Mouse (Mus musculus) lung, postnatal 36 days (tissue): Measurements from ENCODE around the gene Fyco1.

ENCODE experiments used
- DNase-seq: peaks from one replicate; pipeline ENCODE4 v3.0.0; 2022; ENCODE audit warnings: mixed read lengths

Fyco1 gene

GRCm38 (mm10) chr9:123851713-123852448 is at the start of gene Fyco1:
TSS of gene Fyco1 (minus strand) at chr9:123851899.
- peak; percentile 99 for DNase-seq

DNA sequence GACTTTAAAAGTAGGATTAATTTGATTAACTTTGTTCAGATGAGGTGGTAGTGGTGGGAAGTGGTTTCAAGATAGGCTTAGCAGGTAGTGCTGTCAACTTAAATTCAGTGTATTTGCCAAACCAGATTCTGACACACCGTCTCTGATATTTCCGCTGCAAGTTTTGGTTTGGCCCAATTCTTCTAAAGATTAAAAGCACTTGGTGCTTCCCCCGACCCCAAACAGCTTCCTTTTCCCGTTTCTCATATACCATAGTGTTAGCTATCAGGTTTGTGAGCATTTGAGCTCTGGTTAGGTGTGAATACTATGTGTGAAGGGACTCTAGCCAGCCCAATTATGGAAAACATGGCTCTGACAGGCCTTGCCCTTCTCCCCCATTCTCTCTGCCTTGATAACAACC is 20.4 kb upstream of the Fyco1 start:
- DNase-seq = no peak

- DNase-seq = no peak
Measured at GRCm38 (mm10) chr9:123869167-123869784, 17.6 kb upstream of the Fyco1 start.

DNA sequence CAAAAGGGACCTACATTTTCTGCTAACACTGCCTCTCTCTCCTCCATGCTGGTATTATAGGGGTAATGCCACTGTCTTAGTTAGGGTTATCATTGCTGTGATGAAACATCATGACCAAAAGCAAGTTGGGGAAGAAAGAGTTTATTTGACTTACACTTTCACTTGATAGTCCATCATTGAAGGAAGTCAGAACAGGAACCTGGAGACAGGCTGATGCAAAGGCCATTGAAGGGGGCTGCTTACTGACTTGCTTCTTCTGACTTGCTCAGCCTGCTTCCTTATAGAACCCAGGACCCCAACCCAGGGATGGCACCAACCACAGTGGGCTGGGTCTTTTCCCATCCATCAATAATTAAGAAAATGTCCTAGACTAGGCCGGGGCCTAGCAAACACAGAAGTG is 11.9 kb upstream of the Fyco1 start:
- DNase-seq = no peak

- no peak for DNase-seq
Measured at GRCm38 (mm10) chr9:123862895-123863616, 11.4 kb upstream of the Fyco1 start.

DNA sequence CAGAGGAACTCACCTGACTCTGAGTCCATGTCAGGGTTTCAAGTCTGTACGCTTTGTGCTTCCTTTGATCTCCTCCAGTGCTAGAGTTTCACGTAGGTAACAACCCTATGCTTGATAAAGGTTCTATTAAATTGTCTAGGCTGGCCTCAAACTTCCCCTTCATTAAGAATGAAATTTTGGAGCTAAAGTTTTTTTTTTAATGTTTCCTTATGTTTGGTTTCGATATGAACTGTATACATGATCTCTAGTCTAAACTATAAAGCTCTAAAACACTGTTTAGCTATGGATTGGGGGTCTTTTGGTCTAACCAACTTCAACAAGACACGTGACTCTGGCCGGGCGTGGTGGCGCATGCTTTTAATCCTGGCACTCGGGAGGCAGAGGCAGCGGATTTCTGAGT is 10.2 kb upstream of the Fyco1 start, which contains the start of gene Xcr1:
Gene Xcr1 (minus strand): TSS at position 101 of the 400 bp plus-strand sequence.
- no peak for DNase-seq

DNA sequence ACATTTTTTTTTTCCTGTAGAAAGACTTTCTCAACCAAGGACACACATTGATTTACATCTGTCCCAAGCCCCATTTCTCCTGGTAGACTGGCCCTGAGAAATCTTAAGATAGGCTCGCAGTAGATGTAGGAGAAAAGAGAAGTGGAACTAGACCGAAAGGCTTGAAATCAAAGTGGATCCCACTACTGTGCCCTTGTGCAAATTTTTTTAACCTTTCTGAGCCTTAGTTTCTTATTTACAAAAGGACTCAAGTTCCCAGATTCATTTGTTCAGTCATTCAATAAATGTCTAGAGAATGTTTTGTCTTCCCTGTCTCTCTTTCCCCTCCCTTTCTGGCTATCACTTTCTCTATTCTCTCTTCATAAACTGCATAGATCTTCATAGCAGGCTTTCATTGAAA is 5.1 kb upstream of the Fyco1 start:
- DNase-seq = no peak

DNA sequence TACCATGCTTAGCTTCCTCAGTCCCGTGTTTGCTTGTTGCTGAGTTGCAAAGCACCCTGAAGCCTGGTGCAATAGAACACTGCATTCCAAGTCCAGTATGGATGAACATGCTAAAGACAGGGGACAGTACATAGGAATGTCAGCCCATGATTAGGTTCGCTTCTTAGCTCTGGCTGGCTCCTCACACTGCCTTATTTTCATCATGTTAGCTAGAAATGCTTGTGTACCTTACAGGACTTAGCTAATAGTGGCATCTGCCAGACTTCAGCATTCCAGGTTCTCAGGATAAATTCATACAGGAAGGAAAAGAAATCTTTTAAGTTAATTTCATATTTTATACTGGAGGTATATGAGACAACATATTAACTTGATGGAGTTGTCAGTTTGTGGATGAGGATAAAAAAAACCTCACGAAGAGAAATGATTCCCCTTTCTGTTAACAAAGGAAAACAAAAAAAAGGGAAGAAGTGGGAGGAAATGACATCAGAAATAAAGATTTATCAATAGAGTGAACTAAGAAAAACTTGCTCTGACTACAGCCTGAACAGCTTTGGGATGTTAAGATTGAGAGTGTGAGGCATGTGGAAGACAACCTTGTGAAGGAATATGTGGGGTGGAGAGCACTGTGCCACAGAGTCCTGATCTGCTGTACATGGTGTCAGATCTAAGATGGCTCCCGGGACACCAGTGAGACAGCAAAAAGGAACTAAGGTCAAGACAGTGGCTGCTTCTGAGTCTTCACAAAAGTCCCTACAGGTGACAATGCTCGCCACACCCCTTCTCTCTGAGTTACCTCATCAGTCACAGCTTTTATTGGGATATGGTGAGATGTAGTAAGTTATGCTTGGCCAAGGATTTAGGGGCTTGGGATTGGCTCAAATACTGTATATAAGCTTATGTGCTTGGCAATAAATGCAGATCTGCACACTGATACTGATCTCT is 1.0 kb upstream of the Fyco1 start:
- no peak for DNase-seq

GRCm38 (mm10) chr9:123851062-123851712 is 512 bp downstream of the Fyco1 start:
- peak; percentile 85 for DNase-seq

DNA sequence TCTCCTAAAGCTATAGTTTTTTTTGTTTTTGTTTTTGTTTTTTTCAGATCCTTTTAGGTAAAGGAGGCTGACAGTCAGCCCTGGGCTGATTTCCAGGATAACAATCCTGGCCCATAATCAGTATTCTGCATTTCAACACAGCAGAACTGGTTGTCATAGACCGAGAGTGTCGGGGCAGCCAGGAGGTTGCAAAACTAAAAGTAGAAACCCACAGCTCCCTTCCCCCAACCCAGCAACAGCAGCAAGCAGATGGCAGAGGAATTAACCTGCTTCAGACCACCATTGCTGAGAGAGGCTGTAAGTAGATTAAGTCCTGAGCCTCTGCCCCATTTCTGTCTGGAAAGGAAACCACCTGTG is 1.0 kb downstream of the Fyco1 start:
- DNase-seq = peak; percentile 76

DNA sequence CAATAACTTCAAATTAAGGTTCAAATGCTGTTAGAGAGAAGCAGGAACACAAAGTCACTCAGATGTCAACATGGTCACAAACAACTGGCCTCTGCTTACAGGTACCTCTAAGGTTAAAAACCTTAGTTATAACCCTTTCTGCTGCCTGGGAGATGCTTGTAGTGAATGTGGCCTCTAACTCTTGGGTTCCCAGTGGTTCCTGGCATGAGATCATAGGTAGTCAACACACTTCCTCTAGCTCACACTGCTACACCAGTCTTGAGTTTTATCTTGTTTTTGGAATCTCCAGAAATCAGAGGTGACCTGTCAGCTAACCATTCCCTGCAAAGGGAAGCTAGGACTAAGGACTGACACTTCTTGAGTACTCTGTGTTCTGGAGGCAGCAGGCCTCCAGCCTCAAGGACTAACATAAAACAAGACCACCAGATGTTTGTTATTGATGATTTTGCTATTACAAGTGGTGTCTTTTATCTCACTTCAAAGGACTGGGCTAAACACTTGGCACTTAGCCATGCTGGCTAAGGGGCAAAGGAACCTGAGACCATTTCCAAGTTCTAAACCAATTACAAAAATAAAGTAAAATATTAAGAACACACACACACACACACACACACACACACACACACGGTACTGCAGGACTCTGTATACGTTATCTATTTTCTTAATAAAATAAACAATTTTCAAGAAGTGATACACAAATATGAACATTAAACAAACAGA is 1.6 kb downstream of the Fyco1 start:
- DNase-seq = no peak

GRCm38 (mm10) chr9:123846490-123846889 is 5.2 kb downstream of the Fyco1 start:
- DNase-seq = no peak

GRCm38 (mm10) chr9:123845120-123845519 is 6.6 kb downstream of the Fyco1 start:
- DNase-seq = peak; percentile 24

GRCm38 (mm10) chr9:123844468-123844867 is 7.2 kb downstream of the Fyco1 start:
- no peak for DNase-seq

DNA sequence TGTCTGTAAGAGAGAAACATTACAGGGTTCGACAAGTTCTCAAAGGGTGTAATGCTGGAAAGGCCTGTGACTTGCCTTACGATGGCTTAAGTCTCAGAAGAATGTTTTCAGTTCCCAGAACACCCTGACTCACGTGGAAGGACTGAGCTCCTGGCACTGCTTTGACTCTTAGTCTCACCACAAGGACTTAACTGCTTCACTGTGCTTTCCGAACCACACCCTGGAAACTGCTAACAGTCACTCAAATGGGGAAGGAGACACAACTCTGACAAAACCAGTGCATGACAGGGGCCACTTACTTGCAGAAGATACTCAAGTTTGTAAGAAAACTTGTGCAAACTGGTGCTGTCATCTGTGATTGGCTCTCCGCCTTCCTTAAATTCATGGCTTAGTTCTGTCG is 11.5 kb downstream of the Fyco1 start:
- DNase-seq = peak; percentile 63

DNA sequence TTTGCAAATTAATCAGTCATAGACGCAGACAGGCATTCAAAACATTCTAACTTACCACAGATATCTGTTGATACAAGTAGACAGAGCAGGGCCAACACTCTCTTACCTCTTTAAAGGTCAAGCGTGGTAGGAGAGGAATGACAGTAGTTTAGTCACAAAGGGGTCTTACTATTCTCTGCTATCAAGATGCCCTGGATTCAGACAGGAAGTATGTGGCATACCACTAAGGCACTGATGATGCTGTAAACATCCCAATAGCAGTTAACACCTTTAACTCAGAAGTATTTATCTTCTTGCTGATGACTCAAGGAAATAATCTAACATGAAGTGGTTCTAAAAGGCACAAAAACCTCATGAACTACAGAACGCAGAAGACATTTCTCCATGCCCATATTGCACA is 15.8 kb downstream of the Fyco1 start:
- no peak for DNase-seq

DNA sequence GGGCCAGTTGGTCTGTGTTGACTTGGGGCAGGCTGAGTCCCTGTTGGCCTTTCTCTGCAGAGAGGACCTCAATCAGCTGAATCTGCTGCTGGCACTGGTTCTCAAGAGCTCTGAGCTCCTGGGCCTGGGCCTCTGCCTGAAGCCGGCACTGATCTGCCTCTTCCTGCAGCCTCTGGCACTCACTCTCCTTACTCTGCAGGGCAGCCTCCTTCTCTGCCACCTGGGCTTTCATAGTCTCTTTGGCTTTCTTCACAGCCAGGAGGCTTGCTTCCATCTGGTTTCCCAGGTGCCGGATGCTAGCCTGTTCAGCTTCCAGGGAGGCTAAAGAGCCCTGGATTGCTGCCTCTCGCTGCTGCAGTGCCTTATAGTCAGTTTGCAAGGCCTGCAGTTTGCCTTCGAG is 22.8 kb downstream of the Fyco1 start:
- no peak for DNase-seq

DNA sequence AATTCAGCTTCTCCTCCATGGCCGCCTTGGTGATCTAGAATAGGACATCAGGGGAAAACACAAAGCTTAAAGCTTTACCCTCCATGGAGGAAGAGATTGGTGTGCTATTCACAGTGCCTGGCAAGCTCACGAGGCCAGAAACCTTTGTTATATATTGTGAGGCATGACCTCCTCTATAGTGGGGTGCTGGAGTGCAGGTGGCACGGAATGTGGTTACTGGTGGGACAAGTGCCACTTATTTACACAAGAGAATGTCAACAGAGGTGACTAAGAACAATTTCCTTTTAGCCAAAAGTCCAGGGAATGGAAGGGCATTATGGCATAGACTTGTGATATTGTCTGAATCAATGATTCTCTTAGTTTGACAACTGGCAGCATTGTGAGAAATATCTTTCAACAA is 25.1 kb downstream of the Fyco1 start:
- DNase-seq = peak; percentile 61

DNA sequence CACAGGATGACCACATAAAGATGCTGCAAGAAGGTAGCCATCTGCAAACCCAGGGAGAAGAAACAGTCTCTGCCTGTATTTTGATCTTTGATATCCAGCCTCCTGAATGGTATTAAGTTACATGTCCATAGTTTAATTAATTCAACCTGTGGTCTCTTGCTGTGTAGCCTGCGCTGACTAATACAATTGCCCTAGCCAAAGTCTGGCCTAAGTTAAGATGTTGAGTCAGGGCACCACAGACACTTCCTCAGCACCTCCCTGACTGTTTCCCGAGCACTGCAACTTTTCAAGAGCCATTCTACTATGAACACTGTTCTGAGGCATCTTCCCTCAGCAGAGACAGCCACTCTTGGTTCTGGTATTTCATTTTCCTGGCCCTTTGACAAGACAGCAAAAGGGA is 33.1 kb downstream of the Fyco1 start:
- DNase-seq = no peak

- no peak for DNase-seq
Measured at GRCm38 (mm10) chr9:123815996-123816395, 35.7 kb downstream of the Fyco1 start.

DNA sequence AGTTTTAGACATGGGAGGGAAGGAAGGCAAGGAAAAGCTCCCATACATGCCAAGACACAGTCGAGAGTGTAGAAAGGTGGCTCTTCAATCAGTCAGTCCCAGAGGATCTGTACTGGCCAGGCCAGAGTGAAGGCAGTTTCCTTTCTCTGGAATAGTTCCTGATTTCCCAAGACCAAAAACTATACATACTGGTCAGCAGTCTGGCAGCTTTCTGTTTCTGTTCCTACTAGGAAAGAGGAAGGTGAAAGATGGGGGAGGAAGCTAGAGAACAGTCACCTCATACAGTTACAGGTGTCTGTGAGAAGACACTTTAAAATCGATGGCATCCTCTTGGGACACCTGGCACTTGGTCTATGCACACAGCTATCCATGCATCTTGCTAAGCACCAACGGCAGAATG is 36.3 kb downstream of the Fyco1 start:
- DNase-seq = no peak

- no peak for DNase-seq
Measured at GRCm38 (mm10) chr9:123814821-123815220, 36.9 kb downstream of the Fyco1 start.
